Mouse (Mus musculus): ENCODE data around the gene Klri2. TPM values are rescaled to one million over a fixed set of nuclear protein-coding genes. Genes with fewer than 3 reads are reported as not detected.
"Not testable (repeated sequence)": the region's sequence is repeated elsewhere in the genome, so short reads cannot be mapped to it uniquely, and the experiment has no call there.

Gene Klri2
- not detected in 2 replicates for polyA plus RNA-seq (2016; fragmentation: Nextera tagmentation; extraction: Ambion mirVana)

- Histone ChIP-seq H3K9me3 (replicated peaks) (no peaks in the 10 kb centered on the region), H3K4me1 (no peaks in the 10 kb centered on the region), H3K36me3 (no peaks in the 10 kb centered on the region), H3K4me3 (no peak within 1 kb of the TSS), H3K27ac (no peak within 1 kb of the TSS), H3K9ac (no peak within 1 kb of the TSS), H3K27me3 (no peaks in the 10 kb centered on the region), H3K4me2 (replicated peaks) (no peak within 1 kb of the TSS)
- ATAC-seq (ENCODE audit: low FRiP score), result no peak
- 74% methylated on average over 2 of the region's 2 CpGs for WGBS
Measured at GRCm38 (mm10) chr6:129740069-129740721, at the start of gene Klri2. Klri2 (minus strand) TSS chr6:129740484.

GRCm38 (mm10) chr6:129784170-129784569 lies 43.9 kb upstream of the Klri2 start, which contains the start of gene Gm156:
Gm156 (minus strand) TSS chr6:129784270.
- not testable (repeated sequence) for H3K36me3 ChIP-seq; H3K9me3 ChIP-seq (replicated peaks); H3K9ac ChIP-seq; H3K4me3 ChIP-seq; H3K27ac ChIP-seq; ATAC-seq (ENCODE audit: low FRiP score); H3K4me2 ChIP-seq (replicated peaks); H3K4me1 ChIP-seq; H3K27me3 ChIP-seq
- 90% methylated on average over 3 of the region's 3 CpGs for WGBS

GRCm38 (mm10) chr6:129747654-129748032 lies 7.4 kb upstream of the Klri2 start:
- H3K9ac ChIP-seq, result no peak overlapping the region
- H3K9me3 ChIP-seq (replicated peaks), result no peaks in the 10 kb centered on the region
- H3K4me3 ChIP-seq, result no peak overlapping the region
- ATAC-seq (ENCODE audit: low FRiP score), result no peak
- no peak overlapping the region for H3K4me2 ChIP-seq (replicated peaks)
- H3K27ac ChIP-seq, result no peak overlapping the region
- H3K27me3 ChIP-seq, result no peaks in the 10 kb centered on the region
- WGBS, result 82% methylated on average over 3 of the region's 3 CpGs
- no peaks in the 10 kb centered on the region for H3K36me3 ChIP-seq
- H3K4me1 ChIP-seq, result no peaks in the 10 kb centered on the region

GRCm38 (mm10) chr6:129747016-129747653 lies 6.9 kb upstream of the Klri2 start:
- 83% methylated on average over 4 of the region's 4 CpGs for WGBS
- no peak for ATAC-seq (ENCODE audit: low FRiP score)

GRCm38 (mm10) chr6:129746151-129746550 lies 5.9 kb upstream of the Klri2 start:
- Histone ChIP-seq H3K27ac (no peak overlapping the region), H3K4me3 (no peak overlapping the region), H3K9me3 (replicated peaks) (no peaks in the 10 kb centered on the region), H3K36me3 (no peaks in the 10 kb centered on the region), H3K4me1 (no peaks in the 10 kb centered on the region), H3K27me3 (no peaks in the 10 kb centered on the region), H3K9ac (no peak overlapping the region), H3K4me2 (replicated peaks) (no peak overlapping the region)
- 56% methylated on average over 3 of the region's 3 CpGs for WGBS
- no peak for ATAC-seq (ENCODE audit: low FRiP score)

More at GRCm38 (mm10) chr6:129747016-129747653, 6.9 kb upstream of the Klri2 start:
- Histone ChIP-seq H3K27me3 (no peaks in the 10 kb centered on the region), H3K36me3 (no peaks in the 10 kb centered on the region), H3K9ac (no peak overlapping the region), H3K4me3 (no peak overlapping the region), H3K9me3 (replicated peaks) (no peaks in the 10 kb centered on the region), H3K4me2 (replicated peaks) (no peak overlapping the region), H3K4me1 (no peaks in the 10 kb centered on the region), H3K27ac (no peak overlapping the region)

GRCm38 (mm10) chr6:129736414-129736813 lies 3.9 kb downstream of the Klri2 start:
- no peak overlapping the region for H3K4me2 ChIP-seq (replicated peaks)
- H3K27me3 ChIP-seq, result no peaks in the 10 kb centered on the region
- no peaks in the 10 kb centered on the region for H3K36me3 ChIP-seq
- no peak overlapping the region for H3K9ac ChIP-seq
- no peaks in the 10 kb centered on the region for H3K9me3 ChIP-seq (replicated peaks)
- H3K27ac ChIP-seq, result no peak overlapping the region
- no peak for ATAC-seq (ENCODE audit: low FRiP score)
- H3K4me3 ChIP-seq, result no peak overlapping the region
- no peaks in the 10 kb centered on the region for H3K4me1 ChIP-seq

GRCm38 (mm10) chr6:129727237-129727636 lies 13.0 kb downstream of the Klri2 start:
- Histone ChIP-seq H3K36me3 (no peaks in the 10 kb centered on the region), H3K27me3 (no peaks in the 10 kb centered on the region), H3K4me3 (no peak overlapping the region), H3K4me1 (no peaks in the 10 kb centered on the region), H3K4me2 (replicated peaks) (no peak overlapping the region), H3K9me3 (replicated peaks) (no peaks in the 10 kb centered on the region), H3K9ac (no peak overlapping the region), H3K27ac (no peak overlapping the region)
- WGBS, result 90% methylated on average over 1 of the region's 1 CpGs
- ATAC-seq (ENCODE audit: low FRiP score), result no peak

- Histone ChIP-seq H3K9ac (no peak overlapping the region), H3K4me3 (no peak overlapping the region), H3K27ac (no peak overlapping the region), H3K4me1 (no peaks in the 10 kb centered on the region), H3K27me3 (no peaks in the 10 kb centered on the region), H3K4me2 (replicated peaks) (no peak overlapping the region), H3K36me3 (no peaks in the 10 kb centered on the region), H3K9me3 (replicated peaks) (no peaks in the 10 kb centered on the region)
- WGBS, result 58% methylated on average over 1 of the region's 1 CpGs
- ATAC-seq (ENCODE audit: low FRiP score), result no peak
Measured at GRCm38 (mm10) chr6:129721390-129721789, 18.9 kb downstream of the Klri2 start.

GRCm38 (mm10) chr6:129720487-129720886 lies 19.8 kb downstream of the Klri2 start:
- no peak overlapping the region for H3K4me2 ChIP-seq (replicated peaks)
- no peaks in the 10 kb centered on the region for H3K36me3 ChIP-seq
- no peak overlapping the region for H3K27ac ChIP-seq
- no peak overlapping the region for H3K9ac ChIP-seq
- H3K4me3 ChIP-seq, result no peak overlapping the region
- WGBS, result 12% methylated on average over 3 of the region's 3 CpGs
- no peaks in the 10 kb centered on the region for H3K4me1 ChIP-seq
- H3K9me3 ChIP-seq (replicated peaks), result no peaks in the 10 kb centered on the region
- no peak for ATAC-seq (ENCODE audit: low FRiP score)
- no peaks in the 10 kb centered on the region for H3K27me3 ChIP-seq

- ATAC-seq (ENCODE audit: low FRiP score), result no peak
- no peak within 1 kb of the TSS for H3K4me2 ChIP-seq (replicated peaks)
- no peak within 1 kb of the TSS for H3K9ac ChIP-seq
- no peaks in the 10 kb centered on the region for H3K27me3 ChIP-seq
- H3K9me3 ChIP-seq (replicated peaks), result no peaks in the 10 kb centered on the region
- H3K4me1 ChIP-seq, result no peaks in the 10 kb centered on the region
- WGBS, result 94% methylated on average over 4 of the region's 4 CpGs
- no peak within 1 kb of the TSS for H3K4me3 ChIP-seq
- H3K27ac ChIP-seq, result no peak within 1 kb of the TSS
- no peaks in the 10 kb centered on the region for H3K36me3 ChIP-seq
Measured at GRCm38 (mm10) chr6:129717032-129717431, 23.3 kb downstream of the Klri2 start, which contains the start of gene Klri1. Klri1 (minus strand) TSS chr6:129717132.

GRCm38 (mm10) chr6:129713566-129713965 lies 26.7 kb downstream of the Klri2 start:
- no peak overlapping the region for H3K4me3 ChIP-seq
- no peaks in the 10 kb centered on the region for H3K9me3 ChIP-seq (replicated peaks)
- 59% methylated on average over 1 of the region's 1 CpGs for WGBS
- H3K27ac ChIP-seq, result no peak overlapping the region
- no peak overlapping the region for H3K9ac ChIP-seq
- H3K27me3 ChIP-seq, result no peaks in the 10 kb centered on the region
- H3K4me1 ChIP-seq, result no peaks in the 10 kb centered on the region
- H3K4me2 ChIP-seq (replicated peaks), result no peak overlapping the region
- no peaks in the 10 kb centered on the region for H3K36me3 ChIP-seq
- no peak for ATAC-seq (ENCODE audit: low FRiP score)

- H3K4me2 ChIP-seq (replicated peaks); H3K9me3 ChIP-seq (replicated peaks); H3K36me3 ChIP-seq; ATAC-seq (ENCODE audit: low FRiP score); H3K4me1 ChIP-seq; H3K27ac ChIP-seq; H3K27me3 ChIP-seq; H3K4me3 ChIP-seq; H3K9ac ChIP-seq: not testable (repeated sequence)
- WGBS, result 88% methylated on average over 10 of the region's 10 CpGs
Measured at GRCm38 (mm10) chr6:129691436-129691835, 48.8 kb downstream of the Klri2 start.

- no peaks in the 10 kb centered on the region for H3K27me3 ChIP-seq
- H3K9ac ChIP-seq, result no peak overlapping the region
- H3K4me3 ChIP-seq, result no peak overlapping the region
- WGBS, result 85% methylated on average over 1 of the region's 1 CpGs
- H3K27ac ChIP-seq, result no peak overlapping the region
- no peaks in the 10 kb centered on the region for H3K4me1 ChIP-seq
- no peak overlapping the region for H3K4me2 ChIP-seq (replicated peaks)
- H3K36me3 ChIP-seq, result no peaks in the 10 kb centered on the region
- ATAC-seq (ENCODE audit: low FRiP score), result no peak
- no peaks in the 10 kb centered on the region; the same call in 1 of the 2 replicates for H3K9me3 ChIP-seq (replicated peaks)
Measured at GRCm38 (mm10) chr6:129680379-129680778, 59.9 kb downstream of the Klri2 start.

All from hindbrain, embryonic 12.5 days (tissue).